Mouse (Mus musculus): ENCODE results near the gene Rbks.
"Not testable (repeated sequence)": the region's sequence is repeated elsewhere in the genome, so short reads cannot be mapped to it uniquely, and the experiment has no call there.

Gene Rbks

DNA sequence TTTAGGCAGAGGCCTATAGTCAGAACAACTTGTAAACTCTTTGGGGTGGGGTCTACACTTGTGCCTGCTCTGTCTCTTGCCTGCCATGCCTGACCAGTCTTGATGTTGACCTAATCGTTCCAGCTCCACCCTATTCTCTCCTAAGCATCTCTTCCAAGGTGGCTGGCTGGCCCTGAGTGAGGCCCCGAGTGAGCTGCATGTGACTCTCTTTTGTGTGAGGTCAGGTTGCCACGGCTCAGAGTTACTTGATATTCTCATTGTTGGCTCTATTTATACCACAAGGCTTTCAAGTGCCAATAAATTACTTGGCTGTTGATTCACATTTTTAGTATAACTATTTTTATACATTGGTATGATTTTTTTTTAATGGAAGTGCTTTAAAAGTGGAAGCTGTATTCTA is 70.3 kb downstream of the Rbks start:
- no peak for DNase-seq (ENCODE audit: low spot score)

GRCm38 (mm10) chr5:31620326-31620725 is 77.1 kb downstream of the Rbks start:
- DNase-seq (ENCODE audit: low spot score): no peak

GRCm38 (mm10) chr5:31614339-31615025 is 82.9 kb downstream of the Rbks start:
- no peak for DNase-seq (ENCODE audit: low spot score)

- DNase-seq (ENCODE audit: low spot score): peak; percentile 85
These were observed 83.6 kb downstream of the Rbks start for GRCm38 (mm10) chr5:31613852-31614286.

DNA sequence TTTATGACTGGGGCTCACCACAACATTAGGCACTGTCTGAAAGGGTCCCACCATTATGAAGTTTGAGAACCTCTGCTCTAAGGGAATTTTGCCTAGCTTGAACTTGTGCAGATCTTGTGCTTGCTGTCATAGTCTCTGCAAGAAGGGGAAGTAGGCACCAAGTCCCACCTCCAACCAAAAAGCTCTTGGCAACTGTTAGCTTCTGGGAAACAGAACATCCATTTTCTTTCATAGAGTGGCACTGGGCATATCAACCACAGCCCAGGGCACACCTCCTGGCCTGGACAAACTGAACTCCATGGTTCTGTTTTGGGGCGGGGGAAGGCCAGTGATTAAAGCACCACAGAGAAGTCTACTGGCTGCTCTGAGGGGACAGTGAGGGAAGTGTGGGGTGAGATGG is 86.2 kb downstream of the Rbks start:
- no peak for DNase-seq (ENCODE audit: low spot score)

- no peak for DNase-seq (ENCODE audit: low spot score)
These were observed 86.9 kb downstream of the Rbks start for GRCm38 (mm10) chr5:31610376-31611086.

DNA sequence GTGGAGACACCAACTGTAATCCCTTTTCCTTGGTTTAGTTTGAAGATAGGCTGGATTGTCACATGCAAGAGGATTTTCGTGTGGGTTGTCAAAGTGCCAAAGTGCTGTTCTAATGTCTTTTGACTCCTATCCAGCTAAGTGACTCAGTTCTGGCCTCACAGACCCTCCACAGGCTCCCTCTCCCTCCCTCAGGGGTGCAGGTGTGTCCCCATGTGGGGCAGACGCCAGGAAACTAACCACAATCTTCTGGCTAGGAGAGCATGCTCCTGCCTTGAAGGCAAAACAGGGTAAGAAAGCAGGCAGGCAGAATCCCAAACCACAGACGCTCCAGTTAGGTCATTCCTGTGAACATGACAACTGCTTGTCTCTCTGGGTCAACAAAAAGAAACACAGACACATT is 91.3 kb downstream of the Rbks start:
- no peak for DNase-seq (ENCODE audit: low spot score)

- no peak for DNase-seq (ENCODE audit: low spot score)
These were observed 93.7 kb downstream of the Rbks start for GRCm38 (mm10) chr5:31603766-31604165.

DNA sequence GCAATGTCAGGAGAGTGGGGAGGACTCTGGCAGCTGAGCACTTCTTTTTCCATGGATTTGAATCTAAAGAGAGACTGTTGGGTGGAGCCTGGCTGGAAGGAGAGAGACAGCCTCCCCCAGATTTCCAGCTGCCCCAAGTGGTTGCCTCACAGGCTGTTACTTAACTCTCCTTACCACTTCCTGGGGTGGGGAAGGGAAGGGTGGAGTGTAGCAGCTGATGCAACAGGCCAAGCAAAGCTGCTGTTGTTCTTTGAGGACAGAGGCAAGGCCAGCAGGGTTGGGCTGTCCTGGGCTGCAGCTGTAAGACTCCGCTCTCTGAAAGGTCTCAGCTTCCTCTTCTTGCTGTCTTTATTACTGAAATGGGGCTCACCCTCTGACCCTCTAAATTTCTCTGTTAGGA is 95.0 kb downstream of the Rbks start:
- DNase-seq (ENCODE audit: low spot score): peak; percentile 75

DNA sequence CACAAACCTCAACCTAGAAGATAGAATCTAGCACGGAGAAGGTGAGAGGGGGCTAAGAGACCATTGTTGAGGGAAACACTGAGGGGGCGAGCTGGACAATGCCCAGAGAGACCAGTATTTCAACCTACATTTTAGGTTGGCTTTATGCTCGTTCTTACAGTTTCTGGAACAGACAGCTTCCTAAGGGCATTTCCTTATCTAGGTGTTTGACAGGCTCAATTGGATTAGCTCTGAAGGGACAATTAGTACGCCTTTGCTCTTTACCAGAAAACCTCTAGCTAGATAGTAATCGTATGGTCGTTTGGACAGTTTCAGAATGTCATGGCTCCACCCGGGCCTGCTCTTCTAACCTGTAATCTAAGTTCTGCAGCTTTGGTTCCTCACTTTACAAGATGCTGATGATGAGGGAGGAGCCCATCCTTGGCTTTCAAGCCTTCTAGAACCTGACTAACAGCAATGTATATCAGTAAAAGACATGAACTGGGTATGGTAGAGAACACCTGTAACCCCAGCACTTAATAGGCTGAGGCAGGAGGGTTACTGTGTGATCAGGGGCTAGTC is 96.2 kb downstream of the Rbks start:
- no peak for DNase-seq (ENCODE audit: low spot score)

DNA sequence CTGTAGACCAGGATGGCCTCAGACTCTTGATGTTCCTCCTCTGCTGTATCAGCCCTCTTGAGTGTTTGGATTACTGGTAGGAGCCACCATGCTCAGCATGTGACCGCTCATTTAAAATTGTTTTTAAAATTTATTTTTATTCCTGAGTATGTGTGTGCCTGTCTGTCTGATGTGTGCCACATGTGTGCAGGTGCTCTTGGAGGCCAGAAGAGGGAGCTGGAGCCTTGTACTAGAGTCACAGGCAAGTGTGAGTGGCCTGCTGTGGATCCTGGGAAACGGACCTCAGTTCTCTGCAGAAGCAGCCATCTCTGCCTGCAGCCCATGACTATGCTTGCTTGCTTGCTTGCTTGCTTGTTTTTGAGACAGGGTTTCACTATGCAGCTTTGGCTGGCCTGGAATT is 98.3 kb downstream of the Rbks start:
- no peak for DNase-seq (ENCODE audit: low spot score)

DNA sequence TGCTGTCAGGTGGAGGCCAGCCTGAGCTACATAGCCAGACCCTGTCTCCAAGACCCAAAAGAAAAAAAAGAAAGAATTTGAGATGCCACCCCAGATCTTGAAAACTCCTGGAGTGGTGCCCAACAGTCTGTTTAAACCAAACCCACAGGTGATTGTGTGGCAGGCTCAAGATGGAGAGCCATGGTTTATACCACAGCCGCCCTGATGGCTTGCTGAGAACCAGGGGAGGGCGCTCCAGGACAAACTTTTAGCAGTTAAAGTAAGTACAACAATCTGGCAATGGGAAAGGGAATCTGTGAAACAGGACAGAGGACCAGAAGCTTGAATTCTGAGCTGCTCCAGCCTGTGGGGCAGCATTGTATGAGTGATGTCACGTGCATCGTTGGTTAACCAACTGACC is 98.8 kb downstream of the Rbks start:
- peak; percentile 61 for DNase-seq (ENCODE audit: low spot score)

DNA sequence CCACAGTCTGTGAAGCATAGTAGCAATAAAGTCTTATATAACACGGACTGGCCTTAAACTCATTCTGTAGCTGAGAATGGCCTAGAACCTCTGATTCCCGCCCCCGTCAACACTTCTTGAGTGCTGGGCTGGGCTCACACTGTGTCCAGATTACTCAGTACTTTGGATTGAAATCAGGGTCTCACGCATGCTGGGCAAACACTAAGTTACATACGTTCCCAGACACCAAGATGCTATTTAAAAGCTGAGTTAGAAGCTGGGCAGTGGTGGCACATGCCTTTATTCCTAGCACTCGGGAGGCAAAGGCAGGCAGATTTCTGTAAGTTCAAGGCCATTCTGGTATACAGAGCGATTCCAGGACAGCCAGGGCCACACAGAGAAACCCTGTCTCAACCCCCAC is 99.3 kb downstream of the Rbks start:
- no peak for DNase-seq (ENCODE audit: low spot score)

- DNase-seq (ENCODE audit: low spot score): no peak
These were observed 99.9 kb downstream of the Rbks start for GRCm38 (mm10) chr5:31597430-31597944.

GRCm38 (mm10) chr5:31596481-31597429 is 100.7 kb downstream of the Rbks start, which contains the start of gene Mrpl33:
Gene Mrpl33, plus strand, starts transcription at chr5:31596935.
- DNase-seq (ENCODE audit: low spot score): peak; percentile 69

- DNase-seq (ENCODE audit: low spot score): no peak
These were observed 101.6 kb downstream of the Rbks start for GRCm38 (mm10) chr5:31595868-31596267.

DNA sequence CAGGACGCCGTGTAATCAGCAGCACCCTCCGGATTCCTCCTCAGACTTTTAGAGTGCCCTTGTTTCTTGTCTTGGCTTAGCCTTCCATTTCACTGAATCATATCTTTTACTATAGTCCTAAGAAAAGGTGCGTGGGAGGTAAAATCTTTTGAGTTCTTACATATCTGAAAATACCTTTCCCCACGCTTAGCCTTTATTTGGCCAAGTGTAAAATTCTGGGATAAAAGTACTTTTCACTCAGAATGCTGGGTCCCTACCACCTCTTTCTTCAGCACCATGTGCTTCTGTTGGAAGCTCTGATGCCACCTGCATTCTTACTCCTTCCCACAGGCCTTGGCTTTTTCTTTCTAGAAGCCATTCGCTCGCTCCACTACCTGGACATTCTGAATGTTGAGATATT is 106.3 kb downstream of the Rbks start:
- DNase-seq (ENCODE audit: low spot score): no peak

DNA sequence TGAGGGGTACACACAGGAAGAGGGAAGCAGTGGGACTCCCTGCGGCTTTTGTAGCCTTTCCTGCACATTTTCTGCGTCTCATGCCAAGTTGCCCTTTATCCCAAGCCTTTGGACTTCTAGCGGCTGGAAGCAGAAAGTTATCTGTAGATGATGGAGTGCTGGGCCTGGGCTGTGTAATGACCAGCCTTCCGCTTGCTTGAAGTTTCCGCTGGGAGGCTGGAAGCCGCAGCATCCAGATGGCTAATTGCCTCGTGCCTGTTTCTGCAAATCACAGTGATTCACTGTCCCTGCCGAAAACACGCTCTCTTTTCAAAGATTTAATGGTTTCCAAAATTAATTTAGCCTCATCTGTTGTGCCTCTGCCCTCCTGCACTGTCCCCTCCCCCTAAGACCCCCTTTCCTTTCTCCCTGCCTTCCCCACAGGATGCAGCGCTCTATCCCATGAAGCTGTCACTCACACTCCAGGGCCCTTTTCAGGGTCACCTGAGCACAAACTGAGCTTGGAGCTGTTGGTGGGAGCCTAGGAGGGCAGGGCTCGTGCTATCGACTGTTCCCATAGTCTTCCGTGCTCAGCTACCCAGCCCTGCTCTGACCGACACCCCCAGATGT is 107.6 kb downstream of the Rbks start:
- no peak for DNase-seq (ENCODE audit: low spot score)

- DNase-seq (ENCODE audit: low spot score): not testable (repeated sequence)
These were observed 108.8 kb downstream of the Rbks start for GRCm38 (mm10) chr5:31588672-31589071.

DNA sequence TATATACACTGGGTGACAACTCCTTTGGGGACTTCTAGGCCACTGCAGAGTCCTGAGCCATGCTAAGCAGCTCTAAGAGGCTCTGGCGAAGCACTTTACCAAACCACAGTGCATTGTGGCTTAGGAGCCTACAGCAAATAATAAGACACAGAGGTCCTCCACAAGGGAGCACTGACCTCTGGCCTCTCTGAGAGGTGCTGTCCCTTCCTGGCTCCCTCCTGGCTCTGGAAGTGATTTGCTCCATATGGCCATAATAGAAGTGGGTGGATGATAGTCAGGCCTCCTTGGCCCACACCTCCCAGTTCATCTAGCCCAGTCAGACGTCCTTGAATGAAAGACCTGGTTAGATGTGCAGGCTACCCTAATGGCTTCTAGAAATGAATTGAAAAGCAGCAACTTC is 109.4 kb downstream of the Rbks start:
- no peak for DNase-seq (ENCODE audit: low spot score)

- DNase-seq (ENCODE audit: low spot score): no peak
These were observed 111.9 kb downstream of the Rbks start for GRCm38 (mm10) chr5:31585526-31585925.

DNA sequence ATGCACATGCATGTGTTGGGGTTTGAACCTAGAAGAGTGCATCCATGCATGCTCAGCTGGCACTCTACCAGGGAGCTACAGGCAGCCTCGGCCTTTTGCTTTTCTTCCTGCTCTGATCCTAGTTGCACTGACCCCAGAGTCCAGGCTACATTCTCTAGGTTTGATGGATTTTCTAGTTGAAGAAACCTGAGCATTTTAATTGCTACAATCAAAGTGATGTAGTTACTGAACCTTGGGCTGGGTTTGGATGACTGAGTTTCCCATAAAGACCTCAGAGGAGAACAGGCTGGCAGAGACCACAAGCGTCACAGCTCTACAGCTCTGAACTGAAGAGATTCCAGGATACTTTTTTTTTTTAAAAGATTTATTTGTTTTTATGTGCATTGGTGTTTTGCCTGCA is 114.2 kb downstream of the Rbks start:
- no peak for DNase-seq (ENCODE audit: low spot score)

Measured in urinary bladder, postnatal 14 days (tissue).